Mouse (Mus musculus) B cell, adult 62 days (primary cell): Measurements from ENCODE around the gene Adat3. TPM values are rescaled to one million over a fixed set of nuclear protein-coding genes. Genes with fewer than 3 reads are reported as not detected.

Experiments
- total RNA-seq: library from RNA; stranded (reverse); gene quantifications from 4 replicates; pipeline ENCODE4 v1.2.4, GENCODE M21; 2023

Gene Adat3
- 9.3 to 21.8 TPM (median 15.5 TPM) in 4 replicates for total RNA-seq

GRCm38 (mm10) chr10:80602698-80603325 is at the start of gene Adat3, which contains the start of gene Scamp4:
Gene Adat3, plus strand, starts transcription at chr10:80602880.
Gene Scamp4, plus strand, starts transcription at chr10:80602872.

GRCm38 (mm10) chr10:80561116-80561944 is 41.4 kb upstream of the Adat3 start, which contains the start of gene Rexo1:
Gene Rexo1, minus strand, starts transcription at chr10:80561560.

GRCm38 (mm10) chr10:80577195-80578130 is 25.2 kb upstream of the Adat3 start, which contains the start of gene Klf16:
Gene Klf16, minus strand, starts transcription at chr10:80577321.

DNA sequence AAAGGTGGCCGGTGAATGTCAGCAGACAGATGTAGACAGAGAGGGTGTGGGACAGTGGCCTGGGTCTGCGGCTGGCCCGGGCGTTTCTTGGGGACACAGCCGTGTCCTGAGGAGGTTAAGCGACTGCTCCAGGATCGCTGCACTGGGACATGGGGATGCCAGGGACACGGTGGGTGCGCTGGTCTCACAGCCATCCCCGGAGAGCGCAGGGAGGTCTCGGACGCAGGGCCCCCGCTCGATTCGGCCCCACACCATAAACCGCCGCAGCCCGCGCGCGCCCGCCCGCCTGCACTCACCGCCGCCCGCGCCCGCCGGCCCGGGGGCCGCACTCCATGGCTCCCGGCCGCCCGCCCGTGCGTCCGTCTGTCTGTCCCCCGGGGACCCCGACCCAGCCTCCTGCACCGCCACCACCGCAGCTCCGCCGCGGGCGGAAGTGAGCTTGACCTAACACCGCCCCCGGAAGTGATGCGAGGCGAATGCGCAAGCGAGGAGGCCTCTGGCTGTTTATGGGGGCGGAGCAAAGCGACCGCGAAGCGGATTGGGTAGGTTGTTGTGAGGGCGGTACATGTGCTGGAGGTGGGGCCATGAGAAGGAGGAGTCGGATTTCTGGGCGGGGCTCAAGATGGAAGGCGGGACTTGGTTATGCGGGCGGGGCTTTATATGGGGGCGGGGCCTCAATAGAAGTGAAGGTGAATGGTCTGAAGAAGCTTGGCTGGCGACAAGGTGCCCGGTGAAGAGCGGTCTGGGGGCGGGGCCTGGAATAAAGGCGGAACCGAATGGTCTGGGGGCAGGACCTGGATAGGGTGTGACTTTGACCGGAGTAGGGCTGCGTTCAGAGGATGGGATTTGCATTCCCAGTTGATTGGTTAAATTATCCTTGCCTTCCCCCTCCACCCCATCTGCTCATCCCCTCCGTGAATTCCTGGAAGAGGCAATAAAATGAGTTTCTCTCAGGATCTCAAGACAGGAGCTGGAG is 12.5 kb upstream of the Adat3 start, which contains the start of gene Abhd17a:
Gene Abhd17a, minus strand, starts transcription at position 463 of the 976 bp plus-strand sequence.

DNA sequence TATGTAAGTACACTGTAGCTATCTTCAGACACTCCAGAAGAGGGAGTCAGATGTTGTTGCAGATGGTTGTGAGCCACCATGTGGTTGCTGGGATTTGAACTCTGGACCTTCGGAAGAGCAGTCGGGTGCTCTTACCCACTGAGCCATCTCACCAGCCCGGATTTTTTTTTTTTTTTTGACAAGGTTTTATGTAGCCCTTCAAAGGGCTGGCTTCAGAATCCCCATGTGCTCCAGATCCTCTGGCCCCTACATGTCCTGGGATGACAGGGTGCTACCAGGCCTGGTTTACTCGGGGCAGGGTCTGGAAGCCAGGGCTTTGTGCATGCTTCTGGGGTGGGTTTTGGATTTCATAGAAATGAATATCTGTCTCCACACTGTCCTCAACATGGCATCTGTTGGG is 3.0 kb downstream of the Adat3 start, which contains the start of gene Gm49322:
Gene Gm49322, plus strand, starts transcription at position 301 of the 400 bp plus-strand sequence.

GRCm38 (mm10) chr10:80622661-80623456 is 20.2 kb downstream of the Adat3 start, which contains the start of gene Csnk1g2:
Gene Csnk1g2, plus strand, starts transcription at chr10:80622838.

GRCm38 (mm10) chr10:80656863-80657623 is 54.4 kb downstream of the Adat3 start, which contains the start of gene Btbd2:
Gene Btbd2, minus strand, starts transcription at chr10:80657071.

Other genes starting within 250 kb of the Adat3 start
- not detected in 4 replicates for gene Plk5, start 246.4 kb upstream of the Adat3 start, total RNA-seq
- gene Mex3d, start 215.2 kb upstream of the Adat3 start, total RNA-seq: 6.8 to 10.3 TPM (median 7.9 TPM) in 4 replicates
- gene Mbd3, start 203.3 kb upstream of the Adat3 start, total RNA-seq: 92.0 to 97.5 TPM (median 95.4 TPM) in 4 replicates
- gene Uqcr11, start 196.1 kb upstream of the Adat3 start, total RNA-seq: 62.3 to 65.7 TPM (median 62.6 TPM) in 4 replicates
- gene Tcf3, start 169.2 kb upstream of the Adat3 start, total RNA-seq: 183 to 210 TPM (median 200 TPM) in 4 replicates
- gene Onecut3, start 108.0 kb upstream of the Adat3 start, total RNA-seq: not detected in 4 replicates
- not detected in 4 replicates for gene Atp8b3, start 63.8 kb upstream of the Adat3 start, total RNA-seq
- 113 to 136 TPM (median 123 TPM) in 4 replicates for gene Rexo1, start 41.3 kb upstream of the Adat3 start, total RNA-seq
- gene Klf16, start 25.6 kb upstream of the Adat3 start, total RNA-seq: 30.3 to 34.0 TPM (median 31.5 TPM) in 4 replicates
- 89.6 to 111 TPM (median 99.5 TPM) in 4 replicates for gene Abhd17a, start 12.5 kb upstream of the Adat3 start, total RNA-seq
- gene Scamp4, start within 50 bp of the Adat3 start, total RNA-seq: 61.5 to 65.5 TPM (median 62.9 TPM) in 4 replicates
- gene Gm49322, start 3.1 kb downstream of the Adat3 start, total RNA-seq: 10.6 to 12.6 TPM (median 11.2 TPM) in 4 replicates
- gene Csnk1g2, start 20.0 kb downstream of the Adat3 start, total RNA-seq: 209 to 257 TPM (median 213 TPM) in 4 replicates
- 30.1 to 32.7 TPM (median 31.0 TPM) in 4 replicates for gene Btbd2, start 54.2 kb downstream of the Adat3 start, total RNA-seq
- 396 to 427 TPM (median 418 TPM) in 4 replicates for gene Mknk2, start 75.2 kb downstream of the Adat3 start, total RNA-seq
- gene Mob3a, start 99.1 kb downstream of the Adat3 start, total RNA-seq: 94.0 to 111 TPM (median 98.1 TPM) in 4 replicates
- 34.0 to 51.5 TPM (median 39.5 TPM) in 4 replicates for gene Izumo4, start 99.3 kb downstream of the Adat3 start, total RNA-seq
- 122 to 151 TPM (median 133 TPM) in 4 replicates for gene Ap3d1, start 139.4 kb downstream of the Adat3 start, total RNA-seq
- gene Dot1l, start 152.3 kb downstream of the Adat3 start, total RNA-seq: 69.2 to 82.9 TPM (median 74.7 TPM) in 4 replicates
- 73.0 to 86.5 TPM (median 77.6 TPM) in 4 replicates for gene Sf3a2, start 195.3 kb downstream of the Adat3 start, total RNA-seq
- 99.4 to 138 TPM (median 104 TPM) in 4 replicates for gene Plekhj1, start 195.7 kb downstream of the Adat3 start, total RNA-seq
- gene Amh, start 202.4 kb downstream of the Adat3 start, total RNA-seq: 1.4 to 2.0 TPM (median 1.6 TPM) in 4 replicates
- not detected in 4 replicates for gene Jsrp1, start 210.6 kb downstream of the Adat3 start, total RNA-seq
- 513 to 527 TPM (median 522 TPM) in 4 replicates for gene Oaz1, start 223.8 kb downstream of the Adat3 start, total RNA-seq
- gene Lingo3, start 241.2 kb downstream of the Adat3 start, total RNA-seq: not detected in 4 replicates